In the genomic region with DNA sequence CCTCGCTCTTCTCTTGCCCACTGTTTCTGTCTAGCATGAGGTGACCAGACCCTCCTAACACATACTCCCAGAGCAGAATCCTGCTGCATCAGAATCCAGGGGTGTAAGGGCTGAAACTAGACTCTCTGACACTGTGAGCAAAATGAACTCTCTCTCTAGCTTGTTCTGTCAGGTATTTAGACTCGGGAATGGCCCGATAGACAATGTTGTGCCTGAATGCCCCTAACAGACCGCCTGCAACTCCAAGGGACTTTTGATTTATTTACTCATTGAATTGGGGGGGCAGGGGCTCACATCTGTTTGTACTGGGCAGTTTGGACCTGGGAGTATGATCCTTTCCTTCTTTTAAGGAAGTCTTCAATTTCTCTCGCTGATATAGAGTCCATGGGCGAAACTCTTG, we compare ENCODE assay signal across 16 mouse cellular contexts.
"Had no signal": no experiment of that assay in that cellular context is flagged by ENCODE, and none has a peak within 500 bp of the region (broad histone marks: within the 10 kb centered on the region; RNA-seq: fewer than 3 reads in every experiment).

No protein-coding gene starts in this region.

- H3K4me3 ChIP-seq: neural tube, embryonic 13.5 days; neural tube, embryonic 15.5 days; stomach, embryonic 15.5 days had no signal

- H3K9ac ChIP-seq: neural tube, embryonic 13.5 days; neural tube, embryonic 15.5 days; stomach, embryonic 15.5 days had no signal

- H3K27ac ChIP-seq: neural tube, embryonic 13.5 days; neural tube, embryonic 15.5 days; stomach, embryonic 15.5 days; stomach, postnatal 0 days had no signal

- H3K4me1 ChIP-seq: neural tube, embryonic 15.5 days; stomach, embryonic 15.5 days had no signal

- H3K36me3 ChIP-seq: neural tube, embryonic 13.5 days; neural tube, embryonic 15.5 days; stomach, embryonic 15.5 days had no signal

- H3K9me3 ChIP-seq: neural tube, embryonic 13.5 days; neural tube, embryonic 15.5 days; stomach, embryonic 15.5 days had no signal

- DNase-seq: retina, postnatal 1 day; right cerebral cortex, adult 18-20 months; right cerebral cortex, postnatal 14 days; right cerebral cortex, postnatal 25 days; right cerebral cortex, postnatal 4 days; spleen, adult 18-20 months; thymus, adult 18-20 months; thymus, adult 2 months; thymus, postnatal 14 days; thymus, postnatal 25 days; thymus, postnatal 36 days; thymus, postnatal 4 days had no signal

- H3K27me3 ChIP-seq: neural tube, embryonic 13.5 days; neural tube, embryonic 15.5 days; stomach, embryonic 15.5 days had no signal

- H3K4me2 ChIP-seq: neural tube, embryonic 13.5 days; neural tube, embryonic 15.5 days; stomach, embryonic 15.5 days had no signal
